Mouse (Mus musculus) midbrain, embryonic 13.5 days (tissue): ENCODE results near the gene Gatb. TPM values are rescaled to one million over a fixed set of nuclear protein-coding genes. Genes with fewer than 3 reads are reported as not detected.

Experiments used
- ATAC-seq: fragments of 200-750 bp; cut with Nextera tagmentation; 2 replicates; pipeline ENCODE4 v1.8.0; 2017; ENCODE audit warnings: mild to moderate bottlenecking, moderate TSS enrichment, moderate library complexity
- H3K27ac ChIP-seq: fragments of 300-500 bp; sonication (generic); 2 replicates; pipeline ENCODE4 v1.5.1; 2015; ENCODE audit warnings: inconsistent platforms, mild to moderate bottlenecking, moderate library complexity
- H3K27me3 ChIP-seq: fragments of 300-500 bp; sonication (generic); 2 replicates; pipeline ENCODE4 v1.6.1; 2015; ENCODE audit warnings: mild to moderate bottlenecking, inconsistent platforms
- H3K36me3 ChIP-seq: fragments of 300-500 bp; sonication (generic); 2 replicates; pipeline ENCODE4 v1.6.1; 2015; ENCODE audit warnings: mild to moderate bottlenecking, inconsistent platforms
- H3K4me1 ChIP-seq: fragments of 300-500 bp; sonication (generic); replicated peaks from 2 replicates; pipeline ENCODE4 v1.6.1; 2015; ENCODE audit warnings: inconsistent platforms
- H3K4me2 ChIP-seq: fragments of 300-500 bp; sonication (generic); replicated peaks from 2 replicates; pipeline ENCODE4 v1.6.1; 2015; ENCODE audit warnings: moderate library complexity, mild to moderate bottlenecking, inconsistent platforms
- H3K4me3 ChIP-seq: fragments of 300-500 bp; sonication (generic); replicated peaks from 2 replicates; pipeline ENCODE4 v1.5.1; 2015; ENCODE audit warnings: mild to moderate bottlenecking, inconsistent platforms
- H3K9ac ChIP-seq: fragments of 300-500 bp; sonication (generic); replicated peaks from 2 replicates; pipeline ENCODE4 v1.6.1; 2015; ENCODE audit warnings: mild to moderate bottlenecking, inconsistent platforms
- H3K9me3 ChIP-seq: fragments of 300-500 bp; sonication (generic); 2 replicates; pipeline ENCODE4 v1.6.1; 2016; ENCODE audit warnings: mild to moderate bottlenecking, inconsistent platforms
- WGBS: fragments of 180-500 bp; shearing (Covaris S2); methylation state at CpG from one replicate; pipeline ENCODE4 v1.1.7; 2015; 5-methylcytosine and 5-hydroxymethylcytosine counted together
- polyA plus RNA-seq: library from polyadenylated mRNA; unstranded; fragments of >200 nt; fragmentation: Nextera tagmentation; extraction: Ambion mirVana; gene quantifications from 2 replicates; pipeline ENCODE4 v1.2.1, GENCODE M21; 2015

The Gatb gene
- polyA plus RNA-seq, 1 experiment from 2014 or later = 25.0 TPM

GRCm38 (mm10) chr3:85666166-85666565 lies 92.2 kb downstream of the Gatb start:
- no peak for ATAC-seq
- H3K27ac ChIP-seq = no peak overlapping the region
- H3K4me2 ChIP-seq = no peak overlapping the region
- no peak overlapping the region for H3K4me3 ChIP-seq
- H3K9ac ChIP-seq = no peak overlapping the region
- H3K4me1 ChIP-seq = no peaks in the 10 kb centered on the region
- 69% methylated on average over 3 of the region's 3 CpGs for WGBS
- no peaks in the 10 kb centered on the region for H3K9me3 ChIP-seq
- no peaks in the 10 kb centered on the region for H3K36me3 ChIP-seq
- no peaks in the 10 kb centered on the region for H3K27me3 ChIP-seq

DNA sequence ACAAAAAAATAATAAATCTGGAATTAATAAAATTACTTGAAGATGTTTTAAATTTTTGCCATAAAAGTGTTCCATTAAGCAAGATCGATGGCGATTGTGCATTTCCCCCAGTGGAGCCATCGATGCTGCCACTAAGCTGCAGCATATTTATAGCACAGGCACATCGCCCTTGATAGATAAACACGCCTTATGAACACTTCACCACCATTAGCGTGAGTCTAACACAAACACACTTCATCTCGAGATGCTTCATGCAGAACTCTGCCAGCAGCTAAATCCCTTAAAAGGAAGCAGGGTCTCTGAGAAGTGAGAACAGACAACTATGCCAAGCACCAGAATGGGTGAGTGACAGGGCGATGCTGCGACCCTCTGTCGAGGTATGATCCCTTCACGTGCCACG lies 92.8 kb downstream of the Gatb start:
- Histone ChIP-seq H3K27me3 (no peaks in the 10 kb centered on the region), H3K36me3 (no peaks in the 10 kb centered on the region), H3K4me1 (no peaks in the 10 kb centered on the region), H3K9me3 (no peaks in the 10 kb centered on the region), H3K4me2 (no peak overlapping the region), H3K4me3 (no peak overlapping the region), H3K9ac (no peak overlapping the region), H3K27ac (no peak overlapping the region)
- 82% methylated on average over 12 of the region's 12 CpGs for WGBS
- no peak for ATAC-seq

DNA sequence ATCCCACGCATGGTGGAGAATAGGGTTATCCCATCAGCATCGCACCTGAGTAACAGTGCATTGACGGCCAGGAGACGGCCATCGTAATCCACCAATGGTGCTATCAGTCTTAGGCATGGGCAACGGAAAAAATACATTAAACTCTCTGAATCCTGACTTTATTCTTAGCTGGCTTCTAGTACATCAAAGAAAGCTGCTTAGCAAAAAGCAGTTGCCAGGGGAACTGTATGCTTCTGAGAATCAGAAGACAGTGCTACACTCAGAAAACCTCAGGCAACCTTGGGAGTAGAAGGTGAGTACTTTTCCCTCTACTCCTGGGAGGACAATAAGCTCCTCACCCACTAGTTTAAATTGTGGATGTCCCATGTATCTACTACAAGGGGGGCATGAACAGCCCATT lies 93.8 kb downstream of the Gatb start:
- Histone ChIP-seq H3K4me3 (no peak overlapping the region), H3K36me3 (no peaks in the 10 kb centered on the region), H3K9me3 (no peaks in the 10 kb centered on the region), H3K4me2 (no peak overlapping the region), H3K4me1 (no peaks in the 10 kb centered on the region), H3K27ac (no peak overlapping the region), H3K9ac (no peak overlapping the region), H3K27me3 (no peaks in the 10 kb centered on the region)
- ATAC-seq = no peak
- WGBS = 86% methylated on average over 6 of the region's 6 CpGs

GRCm38 (mm10) chr3:85669844-85670243 lies 95.9 kb downstream of the Gatb start:
- no peak overlapping the region for H3K27ac ChIP-seq
- no peaks in the 10 kb centered on the region for H3K4me1 ChIP-seq
- no peaks in the 10 kb centered on the region for H3K36me3 ChIP-seq
- no peaks in the 10 kb centered on the region for H3K27me3 ChIP-seq
- ATAC-seq = no peak
- H3K4me2 ChIP-seq = no peak overlapping the region
- no peak overlapping the region for H3K9ac ChIP-seq
- H3K9me3 ChIP-seq = no peaks in the 10 kb centered on the region
- WGBS = 82% methylated on average over 6 of the region's 6 CpGs
- H3K4me3 ChIP-seq = no peak overlapping the region

DNA sequence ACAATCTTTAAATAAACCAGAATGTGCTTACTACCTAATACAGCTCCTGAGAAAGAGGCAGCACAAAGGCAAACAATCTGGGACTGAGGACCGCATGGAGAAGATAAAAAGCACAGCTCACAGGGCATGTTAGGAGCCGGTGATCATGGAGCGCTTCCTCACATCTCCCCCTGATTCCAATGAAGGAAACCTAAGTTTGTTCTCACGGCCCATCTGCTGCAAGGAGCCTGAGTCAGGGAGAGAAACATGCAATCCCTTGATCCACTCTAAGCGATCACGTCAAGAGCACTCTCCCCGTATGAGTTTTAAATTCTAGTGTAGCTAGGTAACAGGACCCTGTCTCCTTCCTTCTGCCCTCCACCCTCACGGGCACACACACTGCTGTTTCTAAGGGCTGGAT lies 103.2 kb downstream of the Gatb start:
- Histone ChIP-seq H3K9me3 (no peaks in the 10 kb centered on the region), H3K9ac (no peak overlapping the region), H3K27ac (no peak overlapping the region), H3K4me3 (no peak overlapping the region), H3K36me3 (no peaks in the 10 kb centered on the region), H3K4me2 (no peak overlapping the region), H3K27me3 (no peaks in the 10 kb centered on the region), H3K4me1 (peaks cover 6% of the 10 kb centered on the region; the same call in 1 of the 2 replicates)
- no peak for ATAC-seq
- WGBS = 81% methylated on average over 8 of the region's 8 CpGs

GRCm38 (mm10) chr3:85677952-85678351 lies 104.0 kb downstream of the Gatb start:
- Histone ChIP-seq H3K27ac (no peak overlapping the region), H3K4me3 (no peak overlapping the region), H3K4me2 (no peak overlapping the region), H3K4me1 (peaks cover 6% of the 10 kb centered on the region; the same call in 1 of the 2 replicates), H3K9me3 (no peaks in the 10 kb centered on the region), H3K27me3 (no peaks in the 10 kb centered on the region), H3K36me3 (no peaks in the 10 kb centered on the region), H3K9ac (no peak overlapping the region)
- WGBS = 77% methylated on average over 3 of the region's 3 CpGs
- ATAC-seq = no peak

DNA sequence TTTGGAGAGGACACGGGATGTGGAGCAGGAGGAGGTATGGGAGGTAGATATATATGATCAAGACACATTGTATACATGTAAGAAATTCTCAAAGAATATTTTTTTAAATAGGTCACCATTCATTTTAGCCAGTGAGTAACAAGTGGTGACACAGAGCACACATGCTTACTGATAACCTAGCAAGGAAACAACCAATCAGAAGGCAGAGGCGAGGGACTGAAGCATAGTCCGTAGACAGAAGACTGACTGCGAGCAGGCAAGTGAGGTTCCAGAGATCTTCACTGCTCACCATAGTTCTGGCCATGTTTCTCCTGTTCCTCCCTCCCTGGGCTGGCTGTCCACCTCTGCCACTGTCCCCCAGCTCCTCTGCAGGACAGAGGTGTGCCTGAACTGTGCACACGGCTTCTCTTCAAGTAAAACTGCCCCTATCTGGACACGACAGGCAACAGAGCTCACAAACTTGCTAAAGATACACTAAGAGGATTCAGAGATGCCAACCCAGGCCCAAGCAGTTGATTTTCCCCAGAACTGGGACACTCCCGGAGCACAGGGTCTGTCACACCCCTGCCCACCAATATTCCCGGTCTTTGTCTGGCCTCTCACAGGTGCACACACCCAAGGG lies 105.5 kb downstream of the Gatb start:
- no peak overlapping the region for H3K9ac ChIP-seq
- no peak overlapping the region for H3K4me2 ChIP-seq
- H3K36me3 ChIP-seq = no peaks in the 10 kb centered on the region
- peaks cover 6% of the 10 kb centered on the region; the same call in 1 of the 2 replicates for H3K4me1 ChIP-seq
- H3K27ac ChIP-seq = no peak overlapping the region
- H3K4me3 ChIP-seq = no peak overlapping the region
- H3K9me3 ChIP-seq = no peaks in the 10 kb centered on the region
- no peaks in the 10 kb centered on the region for H3K27me3 ChIP-seq
- WGBS = 87% methylated on average over 8 of the region's 8 CpGs
- ATAC-seq = no peak

- H3K4me2 ChIP-seq = no peak overlapping the region
- H3K4me1 ChIP-seq = peaks cover 6% of the 10 kb centered on the region; the same call in 1 of the 2 replicates
- no peak overlapping the region for H3K4me3 ChIP-seq
- no peaks in the 10 kb centered on the region for H3K9me3 ChIP-seq
- H3K9ac ChIP-seq = no peak overlapping the region
- ATAC-seq = no peak
- H3K27me3 ChIP-seq = no peaks in the 10 kb centered on the region
- no peaks in the 10 kb centered on the region for H3K36me3 ChIP-seq
- no peak overlapping the region for H3K27ac ChIP-seq
- 84% methylated on average over 5 of the region's 5 CpGs for WGBS
Observed at GRCm38 (mm10) chr3:85679960-85680359, 106.0 kb downstream of the Gatb start.

GRCm38 (mm10) chr3:85681136-85681535 lies 107.2 kb downstream of the Gatb start:
- H3K27ac ChIP-seq = no peak overlapping the region
- no peak overlapping the region for H3K4me2 ChIP-seq
- no peaks in the 10 kb centered on the region for H3K27me3 ChIP-seq
- ATAC-seq = no peak
- H3K4me3 ChIP-seq = no peak overlapping the region
- H3K9ac ChIP-seq = no peak overlapping the region
- H3K9me3 ChIP-seq = no peaks in the 10 kb centered on the region
- no peaks in the 10 kb centered on the region for H3K36me3 ChIP-seq
- 32% methylated on average over 7 of the region's 7 CpGs for WGBS
- peaks cover 6% of the 10 kb centered on the region; the same call in 1 of the 2 replicates for H3K4me1 ChIP-seq

GRCm38 (mm10) chr3:85683618-85684017 lies 109.7 kb downstream of the Gatb start:
- Histone ChIP-seq H3K9ac (no peak overlapping the region), H3K9me3 (no peaks in the 10 kb centered on the region), H3K4me1 (peaks cover 6% of the 10 kb centered on the region; the same call in 1 of the 2 replicates), H3K4me3 (no peak overlapping the region), H3K36me3 (no peaks in the 10 kb centered on the region), H3K4me2 (no peak overlapping the region), H3K27me3 (no peaks in the 10 kb centered on the region), H3K27ac (no peak overlapping the region)
- ATAC-seq = no peak
- 94% methylated on average over 5 of the region's 5 CpGs for WGBS

GRCm38 (mm10) chr3:85685271-85685670 lies 111.4 kb downstream of the Gatb start:
- Histone ChIP-seq H3K36me3 (no peaks in the 10 kb centered on the region), H3K4me2 (no peak overlapping the region), H3K27ac (no peak overlapping the region), H3K4me1 (peaks cover 5% of the 10 kb centered on the region; the same call in 1 of the 2 replicates), H3K9ac (no peak overlapping the region), H3K9me3 (no peaks in the 10 kb centered on the region), H3K27me3 (no peaks in the 10 kb centered on the region), H3K4me3 (no peak overlapping the region)
- ATAC-seq = no peak
- WGBS = 93% methylated on average over 8 of the region's 8 CpGs

- H3K27me3 ChIP-seq = no peaks in the 10 kb centered on the region
- WGBS = 93% methylated on average over 14 of the region's 14 CpGs
- H3K4me1 ChIP-seq = peaks cover 8% of the 10 kb centered on the region
- H3K36me3 ChIP-seq = no peaks in the 10 kb centered on the region
- H3K9ac ChIP-seq = no peak overlapping the region
- no peak for ATAC-seq
- H3K4me3 ChIP-seq = no peak overlapping the region
- no peak overlapping the region for H3K27ac ChIP-seq
- no peaks in the 10 kb centered on the region for H3K9me3 ChIP-seq
- H3K4me2 ChIP-seq = no peak overlapping the region
Observed at GRCm38 (mm10) chr3:85688341-85688740, 114.4 kb downstream of the Gatb start.

DNA sequence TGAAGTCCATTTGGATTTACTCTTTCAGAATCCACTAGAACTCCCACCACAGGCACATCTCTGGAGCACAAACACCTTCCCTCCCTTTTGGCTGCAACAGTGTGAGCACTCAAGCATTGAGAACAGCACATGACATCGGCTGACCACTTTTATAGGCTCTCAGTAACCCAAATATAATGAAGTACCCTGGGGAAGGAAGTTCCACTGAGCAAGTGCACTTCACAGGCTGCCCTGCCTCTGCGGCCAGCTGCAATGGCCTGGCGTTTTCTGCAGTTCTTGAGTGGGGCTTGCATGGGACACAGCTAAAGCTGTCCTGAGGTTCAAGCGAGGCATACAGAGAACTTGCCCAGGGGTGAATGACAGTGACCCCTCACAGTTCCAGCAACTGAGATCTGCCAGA lies 117.2 kb downstream of the Gatb start:
- ATAC-seq = no peak
- Histone ChIP-seq H3K4me1 (peaks cover 9% of the 10 kb centered on the region), H3K27ac (no peak overlapping the region), H3K4me3 (no peak overlapping the region), H3K9me3 (no peaks in the 10 kb centered on the region), H3K4me2 (no peak overlapping the region), H3K9ac (no peak overlapping the region), H3K27me3 (no peaks in the 10 kb centered on the region), H3K36me3 (no peaks in the 10 kb centered on the region)
- 57% methylated on average over 4 of the region's 4 CpGs for WGBS
